Mouse (Mus musculus): Measurements from ENCODE around the gene Cox11.

- no peak for TF ChIP-seq EP300 (IDR thresholded peaks at IDR 0.05)
- no peak for TF ChIP-seq CTCF (IDR thresholded peaks at IDR 0.05)
Measured at GRCm38 (mm10) chr11:90649777-90650176, 11.8 kb downstream of the Cox11 start.

All from lung, postnatal 0 days (tissue).